Mouse (Mus musculus) MEL (cell line): Measurements from ENCODE around the gene Hspb11. TPM values are rescaled to one million over a fixed set of nuclear protein-coding genes. Genes with fewer than 3 reads are reported as not detected.

ENCODE experiments used
- DNase-seq: peaks from one replicate; pipeline ENCODE4 v3.0.0; 2011; ENCODE audit warnings: low read depth, low spot score
- H3K27ac ChIP-seq: 2 replicates; pipeline ENCODE4 v1.5.1; 2012; ENCODE audit warnings: low read depth, mild to moderate bottlenecking, control low read depth, low read length, moderate library complexity; ENCODE audit not compliant: control insufficient read depth
- H3K27me3 ChIP-seq, 2 experiments: fragments of 150-350 bp in 1 of 2; sonication (generic) in 1 of 2; 2 replicates each; pipeline ENCODE4 v1.6.1; 2012; ENCODE audit warnings: low read length in 2 of 2, mild to moderate bottlenecking in 2 of 2, improper control_type of control experiment in 1 of 2, moderate library complexity in 1 of 2; ENCODE audit not compliant: insufficient read depth in 2 of 2, control insufficient read depth in 1 of 2
- H3K36me3 ChIP-seq, 2 experiments: 2 replicates each; pipeline ENCODE4 v1.6.1; 2012 to 2014; ENCODE audit warnings: low read length in 2 of 2, improper control_type of control experiment in 1 of 2, inconsistent platforms in 1 of 2, mild to moderate bottlenecking in 1 of 2; ENCODE audit not compliant: insufficient read depth in 2 of 2, control insufficient read depth in 1 of 2
- H3K4me1 ChIP-seq, 2 experiments: fragments of 150-350 bp in 1 of 2; sonication (generic) in 1 of 2; 2 replicates each; pipeline ENCODE4 v1.6.1; 2012; ENCODE audit warnings: low read length in 2 of 2, improper control_type of control experiment in 1 of 2, mild to moderate bottlenecking in 1 of 2; ENCODE audit not compliant: insufficient read depth in 2 of 2, control insufficient read depth in 1 of 2
- H3K4me3 ChIP-seq, 2 experiments: fragments of 150-350 bp in 1 of 2; sonication (generic) in 1 of 2; 2 replicates each; pipeline ENCODE4 v1.5.1; 2012; ENCODE audit warnings: low read depth in 2 of 2, low read length in 2 of 2, mild to moderate bottlenecking in 2 of 2, moderate library complexity in 2 of 2, control low read depth in 1 of 2, improper control_type of control experiment in 1 of 2; ENCODE audit not compliant: control insufficient read depth in 1 of 2, insufficient read depth in 1 of 2
- H3K79me2 ChIP-seq: 2 replicates; pipeline ENCODE4 v1.6.1; 2012; ENCODE audit warnings: mild to moderate bottlenecking, low read length, moderate library complexity; ENCODE audit not compliant: control insufficient read depth, poor library complexity, insufficient read depth
- H3K9ac ChIP-seq: 2 replicates; pipeline ENCODE4 v1.6.1; 2012; ENCODE audit warnings: low read depth, mild to moderate bottlenecking, control low read depth, low read length, moderate library complexity; ENCODE audit not compliant: control insufficient read depth, poor library complexity, severe bottlenecking
- H3K9me3 ChIP-seq: fragments of 150-350 bp; sonication (generic); replicated peaks from 2 replicates; pipeline ENCODE4 v1.6.1; 2012; ENCODE audit warnings: mild to moderate bottlenecking, low read length, improper control_type of control experiment, moderate library complexity; ENCODE audit not compliant: insufficient read depth
- CHD1 ChIP-seq: IDR thresholded peaks from 2 replicates; pipeline ENCODE4 v1.6.1; 2012; ENCODE audit warnings: low read depth, mild to moderate bottlenecking, inconsistent platforms, low read length, improper control_type of control experiment
- CHD2 ChIP-seq: IDR thresholded peaks from 2 replicates; pipeline ENCODE4 v1.6.1; 2011; ENCODE audit warnings: low read length, improper control_type of control experiment
- CTCF ChIP-seq, 3 experiments: IDR thresholded peaks in 2 of 3; conservative IDR thresholded peaks in 1 of 3; 2 replicates each; pipeline ENCODE4 v1.5.1; 2011 to 2012; ENCODE audit warnings: low read length in 3 of 3, low read depth in 2 of 3, mild to moderate bottlenecking in 2 of 3, improper control_type of control experiment in 1 of 3, inconsistent platforms in 1 of 3, mixed read lengths in 1 of 3, moderate library complexity in 1 of 3; ENCODE audit not compliant: control insufficient read depth in 1 of 3, insufficient read depth in 1 of 3, poor library complexity in 1 of 3, severe bottlenecking in 1 of 3
- E2F4 ChIP-seq: IDR thresholded peaks from 2 replicates; pipeline ENCODE4 v1.6.1; 2011; ENCODE audit warnings: low read depth, low read length, improper control_type of control experiment, borderline replicate concordance
- GABPA ChIP-seq: IDR thresholded peaks from 2 replicates; pipeline ENCODE4 v1.6.1; 2012; ENCODE audit warnings: low read depth, mild to moderate bottlenecking, inconsistent platforms, low read length, improper control_type of control experiment, moderate library complexity
- JUND ChIP-seq: IDR thresholded peaks from 2 replicates; pipeline ENCODE4 v1.6.1; 2011; ENCODE audit warnings: low read depth, mild to moderate bottlenecking, improper control_type of control experiment, low read length
- MAFK ChIP-seq: IDR thresholded peaks from 2 replicates; pipeline ENCODE4 v1.6.1; 2011; ENCODE audit warnings: low read depth, mild to moderate bottlenecking, low read length, improper control_type of control experiment, borderline replicate concordance
- MAZ ChIP-seq: IDR thresholded peaks from 2 replicates; pipeline ENCODE4 v1.6.1; 2012; ENCODE audit warnings: low read depth, mild to moderate bottlenecking, inconsistent platforms, low read length, improper control_type of control experiment
- MXI1 ChIP-seq: IDR thresholded peaks from 2 replicates; pipeline ENCODE4 v1.6.1; 2011; ENCODE audit warnings: mild to moderate bottlenecking, low read depth, low read length, improper control_type of control experiment
- MYC ChIP-seq: IDR thresholded peaks from 2 replicates; pipeline ENCODE4 v1.6.1; 2011; ENCODE audit warnings: low read depth, mild to moderate bottlenecking, low read length, improper control_type of control experiment, moderate library complexity
- NRF1 ChIP-seq: IDR thresholded peaks from 2 replicates; pipeline ENCODE4 v1.6.1; 2014; ENCODE audit warnings: low read depth, mild to moderate bottlenecking, inconsistent platforms, low read length, improper control_type of control experiment, moderate library complexity; ENCODE audit not compliant: poor library complexity, insufficient read depth, severe bottlenecking
- POLR2A ChIP-seq, 2 experiments: IDR thresholded peaks; 2 replicates each; pipeline ENCODE4 v1.6.1; 2011 to 2012; ENCODE audit warnings: low read length in 2 of 2, mild to moderate bottlenecking in 2 of 2, control low read depth in 1 of 2, improper control_type of control experiment in 1 of 2, low read depth in 1 of 2, moderate library complexity in 1 of 2; ENCODE audit not compliant: control insufficient read depth in 1 of 2, insufficient read depth in 1 of 2, poor library complexity in 1 of 2
- POLR2AphosphoS5 ChIP-seq: IDR thresholded peaks from 2 replicates; pipeline ENCODE4 v1.6.1; 2012; ENCODE audit warnings: low read depth, borderline replicate concordance, mild to moderate bottlenecking, inconsistent platforms, low read length, moderate library complexity, mixed read lengths
- RAD21 ChIP-seq: IDR thresholded peaks from 2 replicates; pipeline ENCODE4 v1.6.1; 2011; ENCODE audit warnings: mild to moderate bottlenecking, low read depth, low read length, improper control_type of control experiment
- RCOR1 ChIP-seq: IDR thresholded peaks from 2 replicates; pipeline ENCODE4 v1.6.1; 2012; ENCODE audit warnings: low read depth, mild to moderate bottlenecking, inconsistent platforms, low read length, improper control_type of control experiment
- SIN3A ChIP-seq: IDR thresholded peaks from 2 replicates; pipeline ENCODE4 v1.6.1; 2012; ENCODE audit warnings: low read length, improper control_type of control experiment, inconsistent platforms
- SMC3 ChIP-seq: IDR thresholded peaks from 2 replicates; pipeline ENCODE4 v1.6.1; 2011; ENCODE audit warnings: low read depth, low read length, improper control_type of control experiment
- TAL1 ChIP-seq: IDR thresholded peaks from 2 replicates; pipeline ENCODE4 v1.6.1; 2012; ENCODE audit warnings: mild to moderate bottlenecking, inconsistent platforms, low read length, moderate library complexity, mixed read lengths
- TBP ChIP-seq: IDR thresholded peaks from 2 replicates; pipeline ENCODE4 v1.8.0; 2011; ENCODE audit warnings: low read depth, low read length, improper control_type of control experiment
- TCF12 ChIP-seq: IDR thresholded peaks from 2 replicates; pipeline ENCODE4 v1.6.1; 2014; ENCODE audit warnings: low read depth, mild to moderate bottlenecking, inconsistent platforms, low read length, improper control_type of control experiment, moderate library complexity
- ZC3H11A ChIP-seq: IDR thresholded peaks from 2 replicates; pipeline ENCODE4 v1.6.1; 2012; ENCODE audit warnings: low read depth, mild to moderate bottlenecking, inconsistent platforms, low read length, improper control_type of control experiment
- ZKSCAN1 ChIP-seq: IDR thresholded peaks from 2 replicates; pipeline ENCODE4 v1.6.1; 2012; ENCODE audit warnings: low read depth, mild to moderate bottlenecking, inconsistent platforms, low read length, improper control_type of control experiment, moderate library complexity
- polyA plus RNA-seq, 2 experiments: library from polyadenylated mRNA; stranded (reverse) in 1 of 2; unstranded in 1 of 2; fragments of >175 nt in 1 of 2; fragments of >200 nt in 1 of 2; gene quantifications; 2 replicates each; pipeline versions ENCODE4 v1.2.1 to v1.2.4; 2012; ENCODE audit warnings: low replicate concordance in 2 of 2, low read depth in 1 of 2; ENCODE audit not compliant: insufficient read length in 2 of 2, insufficient read depth in 1 of 2, missing spikeins in 1 of 2
- total RNA-seq: library from RNA; depleted of rRNA; stranded (reverse); fragments of 300-350 nt; gene quantifications from 2 replicates; pipeline ENCODE4 v1.2.3, GENCODE M21; 2012

Gene Hspb11
- total and polyA plus RNA-seq, 3 experiments = 11.2 to 16.8 TPM; not detected in 1

DNA sequence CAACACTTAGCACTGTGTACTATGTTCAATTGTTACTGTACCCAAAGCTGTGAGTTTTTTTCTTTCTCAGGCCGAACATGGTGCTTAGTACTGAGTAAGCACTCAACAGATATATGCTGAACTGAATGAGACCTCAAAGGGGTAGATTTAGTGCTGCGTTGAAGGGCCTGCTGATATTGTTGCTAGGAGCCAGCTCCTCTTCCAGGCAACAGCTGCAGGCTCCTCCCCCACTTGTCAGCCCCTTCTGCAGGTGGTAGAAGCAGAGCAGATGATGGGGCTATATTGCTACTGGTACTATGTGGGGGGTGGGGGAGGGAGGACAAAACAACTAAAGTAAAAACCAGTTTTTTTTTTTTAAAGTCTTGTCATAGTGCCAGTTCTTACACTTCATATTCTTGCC, 3.9 kb upstream of the Hspb11 start:
- H3K9me3 ChIP-seq = no peaks in the 10 kb centered on the region
- H3K9ac ChIP-seq = no peak overlapping the region
- H3K4me3 ChIP-seq = no peak overlapping the region
- peaks cover 13 to 20% of the 10 kb centered on the region in 2 experiments for H3K4me1 ChIP-seq
- TF ChIP-seq CHD1 (no peak), NRF1 (no peak), CTCF (IDR thresholded peaks at IDR 0.05 in 2 of 3, conservative IDR thresholded peaks at IDR 0.05 in 1 of 3; ENCODE audit: control insufficient read depth in 1 of 3, insufficient read depth in 1 of 3, low read depth in 2 of 3, low read length in 3 of 3, poor library complexity in 1 of 3, severe bottlenecking in 1 of 3) (no peak), POLR2A (IDR thresholded peaks at IDR 0.05; ENCODE audit: control insufficient read depth in 1 of 2, insufficient read depth in 1 of 2, low read depth in 1 of 2, low read length in 2 of 2, poor library complexity in 1 of 2) (no peak), CHD2 (no peak), ZKSCAN1 (no peak), SIN3A (no peak), RCOR1 (no peak), RAD21 (no peak), POLR2AphosphoS5 (no peak), GABPA (no peak), E2F4 (no peak), MAZ (no peak), MAFK (no peak), TAL1 (no peak), MXI1 (no peak), TCF12 (no peak), JUND (no peak), MYC (no peak)
- H3K79me2 ChIP-seq = peaks cover 8% of the 10 kb centered on the region
- no peak overlapping the region for H3K27ac ChIP-seq
- peak; percentile 15 for DNase-seq
- H3K27me3 ChIP-seq = no peaks in the 10 kb centered on the region
- peaks cover 7 to 17% of the 10 kb centered on the region in 2 experiments for H3K36me3 ChIP-seq

GRCm38 (mm10) chr4:107250494-107250893, 2.9 kb upstream of the Hspb11 start:
- peak; percentile 56 for DNase-seq
- Histone ChIP-seq H3K27ac (no peak overlapping the region), H3K27me3 (no peaks in the 10 kb centered on the region), H3K4me3 (no peak overlapping the region), H3K79me2 (peaks cover 8% of the 10 kb centered on the region), H3K36me3 (peaks cover 2 to 15% of the 10 kb centered on the region in 2 experiments), H3K4me1 (peaks cover 14 to 15% of the 10 kb centered on the region in 2 experiments; a peak in 3 of 4 replicates), H3K9me3 (no peaks in the 10 kb centered on the region), H3K9ac (no peak overlapping the region)
- TF ChIP-seq CHD2 = no peak
- peak; percentile 55 for TF ChIP-seq RAD21
- peak; percentile 41 for TF ChIP-seq ZC3H11A
- TF ChIP-seq SMC3 = peak; percentile 69
- peak; percentile 41 to 73 (median 42) for TF ChIP-seq CTCF (IDR thresholded peaks at IDR 0.05 in 2 of 3, conservative IDR thresholded peaks at IDR 0.05 in 1 of 3; ENCODE audit: control insufficient read depth in 1 of 3, insufficient read depth in 1 of 3, low read depth in 2 of 3, low read length in 3 of 3, poor library complexity in 1 of 3, severe bottlenecking in 1 of 3)
- TF ChIP-seq TBP = no peak
